Mouse (Mus musculus) lung, embryonic 14.5 days (tissue): ENCODE measurements around the gene Khdc4. TPM values are rescaled to one million over a fixed set of nuclear protein-coding genes. Genes with fewer than 3 reads are reported as not detected.

Experiments
- ATAC-seq: fragments of 200-750 bp; cut with Nextera tagmentation; 2 replicates; pipeline ENCODE4 v1.8.0; 2017; ENCODE audit warnings: mild to moderate bottlenecking, moderate TSS enrichment, moderate library complexity; ENCODE audit not compliant: insufficient read depth
- DNase-seq: peaks from one replicate; pipeline ENCODE4 v3.0.0-alpha.2; 2015
- H3K27ac ChIP-seq: fragments of 300-500 bp; sonication (generic); 2 replicates; pipeline ENCODE4 v1.5.1; 2014; ENCODE audit warnings: low read depth, mild to moderate bottlenecking, moderate library complexity
- H3K27me3 ChIP-seq: fragments of 300-500 bp; sonication (generic); 2 replicates; pipeline ENCODE4 v1.6.1; 2014; ENCODE audit warnings: low read length, control low read depth; ENCODE audit not compliant: insufficient read depth
- H3K36me3 ChIP-seq: fragments of 300-500 bp; sonication (generic); 2 replicates; pipeline ENCODE4 v1.6.1; 2014; ENCODE audit warnings: control low read depth; ENCODE audit not compliant: insufficient read depth
- H3K4me1 ChIP-seq: fragments of 300-500 bp; sonication (generic); 2 replicates; pipeline ENCODE4 v1.6.1; 2014; ENCODE audit warnings: antibody characterized with exemption, control low read depth; ENCODE audit not compliant: insufficient read depth
- H3K4me2 ChIP-seq: fragments of 300-500 bp; sonication (generic); 2 replicates; pipeline ENCODE4 v1.6.1; 2014; ENCODE audit warnings: mild to moderate bottlenecking
- H3K4me3 ChIP-seq: fragments of 300-500 bp; sonication (generic); 2 replicates; pipeline ENCODE4 v1.5.1; 2014; ENCODE audit warnings: low read depth, low read length
- H3K9ac ChIP-seq: fragments of 300-500 bp; sonication (generic); 2 replicates; pipeline ENCODE4 v1.6.1; 2014
- H3K9me3 ChIP-seq: fragments of 300-500 bp; sonication (generic); 2 replicates; pipeline ENCODE4 v1.6.1; 2016; ENCODE audit warnings: low read depth, low read length, control low read depth
- CTCF ChIP-seq: IDR thresholded peaks from 2 replicates; pipeline ENCODE4 v1.5.1; 2016; ENCODE audit warnings: antibody characterized with exemption, low read depth
- WGBS: fragments of 180-500 bp; shearing (Covaris S2); extraction: QIAGEN DNeasy Blood & Tissue Kit; methylation state at CpG from one replicate; pipeline ENCODE4 v1.1.7; 2014; 5-methylcytosine and 5-hydroxymethylcytosine counted together
- polyA plus RNA-seq: library from polyadenylated mRNA; unstranded; fragments of >200 nt; fragmentation: Nextera tagmentation; extraction: Ambion mirVana; gene quantifications from 2 replicates; pipeline ENCODE4 v1.2.1, GENCODE M21; 2014

Gene Khdc4
- polyA plus RNA-seq, 1 experiment from 2014 or later, result 100 TPM

- Histone ChIP-seq H3K9me3 (no peaks in the 10 kb centered on the region), H3K4me2 (no peak overlapping the region), H3K4me3 (no peak overlapping the region), H3K27ac (no peak overlapping the region), H3K27me3 (no peaks in the 10 kb centered on the region), H3K9ac (no peak overlapping the region), H3K36me3 (peaks cover 33% of the 10 kb centered on the region), H3K4me1 (no peaks in the 10 kb centered on the region)
- ATAC-seq (no peak), DNase-seq (peak; percentile 0)
- 69% methylated on average over 13 of the region's 13 CpGs for WGBS
- TF ChIP-seq CTCF, result no peak
Observed at GRCm38 (mm10) chr3:88650713-88651504, 34.7 kb upstream of the Khdc4 start.

- Histone ChIP-seq H3K27ac (no peak overlapping the region), H3K9ac (no peak overlapping the region), H3K4me1 (no peaks in the 10 kb centered on the region), H3K4me3 (no peak overlapping the region), H3K36me3 (peaks cover 22% of the 10 kb centered on the region), H3K4me2 (no peak overlapping the region), H3K27me3 (no peaks in the 10 kb centered on the region), H3K9me3 (no peaks in the 10 kb centered on the region)
- DNase-seq (no peak), ATAC-seq (no peak)
- 61% methylated on average over 18 of the region's 18 CpGs for WGBS
- TF ChIP-seq CTCF, result no peak
Observed at GRCm38 (mm10) chr3:88651669-88652618, 33.7 kb upstream of the Khdc4 start.

GRCm38 (mm10) chr3:88652846-88653515, 32.6 kb upstream of the Khdc4 start, which contains the start of gene Rxfp4:
Rxfp4 (minus strand) TSS chr3:88653142.
- H3K4me3 ChIP-seq, result no peak within 1 kb of the TSS
- H3K4me1 ChIP-seq, result no peaks in the 10 kb centered on the region
- TF ChIP-seq CTCF, result no peak
- H3K9me3 ChIP-seq, result no peaks in the 10 kb centered on the region
- no peak within 1 kb of the TSS for H3K9ac ChIP-seq
- no peak within 1 kb of the TSS for H3K4me2 ChIP-seq
- H3K36me3 ChIP-seq, result peaks cover 12% of the 10 kb centered on the region
- H3K27ac ChIP-seq, result 0 out of 2 replicates have a peak within 1 kb of the TSS, but pooled peaks have one; percentile 10
- DNase-seq, result no peak
- ATAC-seq, result 0 out of 2 replicates have a peak, but pooled peaks have one; percentile 12
- 75% methylated on average over 17 of the region's 17 CpGs for WGBS
- no peaks in the 10 kb centered on the region for H3K27me3 ChIP-seq

- H3K4me3 ChIP-seq, result no peak overlapping the region
- no peak overlapping the region for H3K4me2 ChIP-seq
- H3K9ac ChIP-seq, result no peak overlapping the region
- DNase-seq (no peak), ATAC-seq (no peak)
- no peaks in the 10 kb centered on the region for H3K4me1 ChIP-seq
- H3K27me3 ChIP-seq, result no peaks in the 10 kb centered on the region
- 0 out of 2 replicates have a peak, but pooled peaks cover 5% of the 10 kb centered on the region for H3K36me3 ChIP-seq
- H3K27ac ChIP-seq, result no peak overlapping the region; the same call in 1 of the 2 replicates
- no peak for TF ChIP-seq CTCF
- 65% methylated on average over 6 of the region's 6 CpGs for WGBS
- no peaks in the 10 kb centered on the region for H3K9me3 ChIP-seq
Observed at GRCm38 (mm10) chr3:88653516-88654370, 31.9 kb upstream of the Khdc4 start.

DNA sequence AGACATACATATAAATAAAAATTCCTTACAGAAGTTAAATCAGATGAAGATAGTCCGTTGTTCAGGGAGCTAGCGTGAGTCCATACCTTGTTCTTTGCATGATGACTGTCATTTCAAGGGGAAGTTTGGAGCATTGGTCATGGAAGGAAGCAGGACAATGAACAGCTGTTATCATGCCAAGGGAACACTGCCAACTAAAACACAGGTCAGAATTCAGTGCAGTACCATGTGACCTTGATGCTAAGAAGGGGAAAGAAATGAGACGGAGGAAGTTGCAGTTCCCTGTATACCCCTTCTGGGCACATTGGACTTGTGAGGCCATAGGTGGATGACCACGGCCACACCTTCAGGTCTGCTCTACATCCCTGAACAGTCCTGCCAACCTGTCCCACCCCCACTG, 31.0 kb upstream of the Khdc4 start:
- 62% methylated on average over 4 of the region's 4 CpGs for WGBS
- no peak overlapping the region for H3K27ac ChIP-seq
- H3K36me3 ChIP-seq, result no peaks in the 10 kb centered on the region
- ATAC-seq, result no peak
- no peak for TF ChIP-seq CTCF
- peak; percentile 38 for DNase-seq
- no peaks in the 10 kb centered on the region for H3K9me3 ChIP-seq
- H3K4me3 ChIP-seq, result no peak overlapping the region
- no peak overlapping the region for H3K4me2 ChIP-seq
- H3K9ac ChIP-seq, result no peak overlapping the region
- H3K4me1 ChIP-seq, result no peaks in the 10 kb centered on the region
- H3K27me3 ChIP-seq, result no peaks in the 10 kb centered on the region

DNA sequence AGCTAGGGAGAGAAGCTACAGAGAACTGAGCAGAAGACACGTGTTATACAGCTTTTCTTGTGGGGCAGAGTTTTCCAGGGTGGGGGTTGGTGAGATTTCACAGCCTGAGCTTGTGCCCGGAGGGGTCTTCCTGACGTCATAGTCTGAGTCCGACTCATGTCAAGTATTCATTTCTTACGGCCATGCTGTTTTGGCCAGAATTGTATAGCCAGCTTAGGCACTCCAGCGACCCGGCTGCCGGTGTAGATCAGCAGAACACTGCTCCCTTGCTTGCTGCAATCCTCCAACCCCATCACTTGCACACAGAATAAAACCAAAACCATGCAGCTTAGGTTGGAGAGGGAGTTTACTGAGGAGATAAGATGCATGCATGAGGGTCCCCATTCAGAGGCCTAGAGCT, 30.0 kb upstream of the Khdc4 start:
- Histone ChIP-seq H3K4me1 (no peaks in the 10 kb centered on the region), H3K27me3 (no peaks in the 10 kb centered on the region), H3K9me3 (no peaks in the 10 kb centered on the region), H3K4me2 (no peak overlapping the region), H3K9ac (no peak overlapping the region), H3K27ac (no peak overlapping the region), H3K36me3 (no peaks in the 10 kb centered on the region), H3K4me3 (no peak overlapping the region)
- DNase-seq, result no peak
- no peak for ATAC-seq
- no peak for TF ChIP-seq CTCF
- WGBS, result 73% methylated on average over 8 of the region's 8 CpGs
